Mouse (Mus musculus) adrenal gland, adult 2 months (tissue): ENCODE measurements around the gene Psma7. TPM values are rescaled to one million over a fixed set of nuclear protein-coding genes. Genes with fewer than 3 reads are reported as not detected.

Experiments
- DNase-seq: peaks from one replicate; pipeline ENCODE4 v3.0.0; 2021
- polyA plus RNA-seq: library from polyadenylated mRNA; depleted of rRNA; stranded (reverse); fragments of >200 nt; gene quantifications from 2 replicates; pipeline ENCODE4 v1.2.3, GENCODE M21; 2012; rRNA removed
- total RNA-seq, 2 experiments: library from RNA; stranded (reverse); gene quantifications; 2 replicates each; pipeline ENCODE4 v1.2.3; 2021

The Psma7 gene
- total and polyA plus RNA-seq, 3 experiments: 121 to 248 (median 212) TPM

DNA sequence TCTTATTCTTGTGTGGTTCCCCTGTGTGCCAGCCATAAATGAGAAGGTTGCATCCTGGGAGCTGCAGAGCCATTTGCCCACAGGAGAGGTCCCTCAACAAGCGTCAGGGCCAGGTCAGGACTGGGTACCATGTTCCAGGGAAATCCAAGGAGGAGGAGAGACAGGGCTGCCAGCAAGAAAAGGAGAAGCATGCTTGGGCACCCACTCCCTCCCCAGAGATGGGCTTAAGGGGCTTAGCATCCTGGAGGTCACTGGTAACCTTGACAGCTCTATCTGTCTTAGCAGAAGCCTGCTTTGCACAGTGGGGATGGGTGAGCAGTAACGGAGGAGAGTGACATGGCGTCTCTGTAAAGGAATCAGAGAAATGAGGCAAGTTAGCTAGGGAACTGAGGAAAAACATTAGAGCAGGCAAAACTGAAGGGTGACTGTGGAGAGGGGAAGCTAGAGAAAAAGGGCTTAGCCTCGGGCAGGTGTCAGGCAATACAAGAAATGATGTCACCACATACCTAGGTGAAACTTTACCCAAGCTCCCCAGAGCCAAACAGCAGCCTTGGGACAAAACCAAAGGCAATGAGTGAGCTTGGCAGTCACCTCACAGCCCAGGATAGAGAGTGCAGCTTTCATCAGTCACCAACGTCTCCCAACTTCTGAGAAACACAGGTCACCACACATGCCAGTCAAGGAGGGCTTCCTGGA is 36.4 kb downstream of the Psma7 start:
- DNase-seq: no peak

DNA sequence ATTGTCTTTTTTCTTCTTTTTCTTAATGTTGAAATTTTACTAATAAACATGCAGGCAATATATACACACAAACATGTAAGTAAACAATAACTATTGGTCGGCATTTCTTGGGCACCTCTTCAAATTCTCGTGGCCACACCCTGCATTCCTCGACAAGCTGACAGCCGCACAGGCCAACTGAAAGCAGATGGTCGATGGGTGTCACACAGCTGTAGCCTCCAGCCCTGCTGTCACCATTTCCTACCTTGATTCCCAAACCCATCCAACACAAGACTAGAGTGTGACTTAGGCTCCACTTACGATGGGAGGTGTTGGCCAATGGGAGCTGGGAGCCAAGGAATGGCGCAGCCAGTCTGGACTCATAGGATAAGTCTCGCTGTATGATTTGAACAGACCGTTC is 40.6 kb downstream of the Psma7 start:
- no peak for DNase-seq

DNA sequence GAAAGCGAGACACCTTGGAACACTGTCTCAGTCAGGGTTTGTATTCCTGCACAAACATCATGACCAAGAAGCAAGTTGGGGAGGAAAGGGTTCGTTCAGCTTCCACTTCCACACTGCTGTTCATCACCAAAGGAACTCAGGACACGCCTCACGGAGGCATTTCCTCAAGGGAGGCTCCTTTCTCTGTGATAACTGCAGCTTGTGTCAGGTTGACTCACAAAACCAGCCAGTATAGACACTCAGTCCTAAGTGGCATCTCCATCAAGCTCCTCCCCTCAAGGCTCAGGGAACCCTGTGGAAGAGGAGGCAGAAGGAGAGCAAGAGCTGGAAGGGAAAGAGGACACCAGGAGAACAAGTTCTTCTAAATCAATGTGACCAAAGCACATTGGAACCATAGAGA is 43.8 kb downstream of the Psma7 start:
- no peak for DNase-seq

DNA sequence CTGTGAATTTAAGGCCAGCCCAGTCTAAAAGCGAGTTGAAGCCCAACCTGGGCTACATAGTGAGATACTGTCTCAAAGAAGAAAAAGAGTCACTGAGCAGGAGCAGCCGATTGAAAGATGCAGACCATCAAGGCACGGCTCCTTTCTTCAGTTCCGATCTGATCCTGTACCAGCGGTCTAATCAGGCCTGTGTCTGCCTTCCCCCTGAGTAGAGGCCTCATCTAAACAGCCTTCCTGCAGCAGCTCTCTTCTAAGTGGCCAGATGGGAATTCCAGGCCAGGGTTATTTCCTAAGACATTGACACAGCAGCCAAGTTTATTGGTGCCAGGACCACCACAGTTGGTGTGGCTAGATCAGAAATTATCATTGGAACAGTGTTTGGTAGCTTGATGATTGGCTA is 49.2 kb downstream of the Psma7 start:
- DNase-seq: no peak

DNA sequence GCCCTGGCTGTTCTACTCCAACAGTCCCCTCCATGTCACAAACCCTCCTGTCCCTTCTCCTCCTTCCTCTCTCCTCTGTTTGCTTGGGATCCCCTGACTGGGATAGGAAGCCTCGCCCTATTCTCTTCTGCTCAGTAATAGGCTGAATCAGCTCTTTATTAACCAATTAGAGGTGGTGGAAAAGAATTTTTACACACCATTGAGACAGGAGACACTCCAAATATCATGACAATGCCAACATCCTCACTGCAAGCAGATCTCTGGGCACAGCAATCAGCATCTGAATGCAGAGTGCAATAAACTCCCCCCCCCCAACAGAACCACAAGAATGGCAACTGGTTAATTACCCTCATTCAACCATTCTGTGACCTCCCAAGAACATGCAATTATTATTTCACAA is 53.1 kb downstream of the Psma7 start:
- DNase-seq: no peak

DNA sequence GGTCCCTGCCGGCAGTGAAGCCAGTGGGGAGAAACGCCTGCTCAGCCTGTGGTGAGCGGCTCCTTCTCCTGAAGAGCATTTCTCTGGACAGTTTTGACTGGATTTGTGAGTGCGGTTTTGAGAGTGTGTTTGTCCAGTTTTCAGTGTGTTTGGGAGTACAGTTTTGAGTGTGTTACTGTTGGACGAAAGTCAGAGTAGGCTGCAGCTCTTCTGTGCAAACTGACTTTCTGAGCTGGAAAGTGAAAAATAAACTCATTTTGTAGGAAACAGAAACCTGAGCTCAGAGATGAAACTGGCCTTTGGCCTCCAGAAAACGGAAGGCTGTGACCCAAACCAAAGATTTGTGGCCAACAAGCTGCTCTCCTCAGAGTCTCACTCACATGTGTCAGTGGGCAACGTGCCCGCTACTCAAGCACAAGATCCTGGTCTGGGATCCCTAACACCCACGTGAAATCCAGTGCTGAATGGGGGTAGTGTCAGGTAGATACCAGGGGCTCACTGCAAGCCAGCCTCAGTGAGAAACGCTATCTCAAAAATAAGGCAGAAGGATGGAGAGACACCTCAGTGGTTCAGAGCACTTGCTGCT is 55.7 kb downstream of the Psma7 start:
- no peak for DNase-seq

Other genes starting within 250 kb of the Psma7 start
- gene Taf4, start 65.8 kb downstream of the Psma7 start, total RNA-seq: 10 to 100 TPM; 19.3 to 22.5 TPM
- gene Taf4, start 65.8 kb downstream of the Psma7 start, polyA plus RNA-seq: 10.3 and 11.5 TPM in 2 replicates
- 10 to 100 TPM; 38.6 to 47.0 TPM for gene Lsm14b, start 17.4 kb downstream of the Psma7 start, total RNA-seq
- 26.2 and 27.3 TPM in 2 replicates for gene Lsm14b, start 17.4 kb downstream of the Psma7 start, polyA plus RNA-seq
- gene Ss18l1, start 76 bp upstream of the Psma7 start, total RNA-seq: 10 to 100 TPM in 1 of 2 experiments, 1 to 10 TPM in 1; 6.7 to 11.8 TPM
- 14.2 and 18.1 TPM in 2 replicates for gene Ss18l1, start 76 bp upstream of the Psma7 start, polyA plus RNA-seq
- gene Mtg2, start 28.2 kb upstream of the Psma7 start, total RNA-seq: 10 to 100 TPM; 13.5 to 22.2 TPM
- gene Mtg2, start 28.2 kb upstream of the Psma7 start, polyA plus RNA-seq: 12.4 and 13.1 TPM in 2 replicates
- not detected for gene Hrh3, start 62.1 kb upstream of the Psma7 start, total RNA-seq
- 0.16 and 0.86 TPM in 2 replicates for gene Hrh3, start 62.1 kb upstream of the Psma7 start, polyA plus RNA-seq
- gene Osbpl2, start 76.9 kb upstream of the Psma7 start, total RNA-seq: 10 to 100 TPM; 41.8 to 42.3 TPM
- 15.8 and 21.7 TPM in 2 replicates for gene Osbpl2, start 76.9 kb upstream of the Psma7 start, polyA plus RNA-seq
- 100 to 1,000 TPM; 152 to 183 TPM for gene Adrm1, start 129.1 kb upstream of the Psma7 start, total RNA-seq
- gene Adrm1, start 129.1 kb upstream of the Psma7 start, polyA plus RNA-seq: 280 and 296 TPM in 2 replicates
- 10 to 100 TPM; 30.7 to 35.0 TPM for gene Lama5, start 183.4 kb upstream of the Psma7 start, total RNA-seq
- 41.7 and 48.7 TPM in 2 replicates for gene Lama5, start 183.4 kb upstream of the Psma7 start, polyA plus RNA-seq
- 100 to 1,000 TPM; 380 to 873 TPM for gene Rps21, start 214.9 kb upstream of the Psma7 start, total RNA-seq
- 1,054 and 1,398 TPM in 2 replicates for gene Rps21, start 214.9 kb upstream of the Psma7 start, polyA plus RNA-seq
- gene Cables2, start 231.1 kb upstream of the Psma7 start, total RNA-seq: 10 to 100 TPM; 13.1 to 14.7 TPM
- gene Cables2, start 231.1 kb upstream of the Psma7 start, polyA plus RNA-seq: 19.4 and 28.8 TPM in 2 replicates
- not detected for gene Rbbp8nl, start 247.4 kb upstream of the Psma7 start, total RNA-seq
- not detected in 2 replicates for gene Rbbp8nl, start 247.4 kb upstream of the Psma7 start, polyA plus RNA-seq